Mouse (Mus musculus): ENCODE results near the gene Pmp22.

Pmp22 gene

DNA sequence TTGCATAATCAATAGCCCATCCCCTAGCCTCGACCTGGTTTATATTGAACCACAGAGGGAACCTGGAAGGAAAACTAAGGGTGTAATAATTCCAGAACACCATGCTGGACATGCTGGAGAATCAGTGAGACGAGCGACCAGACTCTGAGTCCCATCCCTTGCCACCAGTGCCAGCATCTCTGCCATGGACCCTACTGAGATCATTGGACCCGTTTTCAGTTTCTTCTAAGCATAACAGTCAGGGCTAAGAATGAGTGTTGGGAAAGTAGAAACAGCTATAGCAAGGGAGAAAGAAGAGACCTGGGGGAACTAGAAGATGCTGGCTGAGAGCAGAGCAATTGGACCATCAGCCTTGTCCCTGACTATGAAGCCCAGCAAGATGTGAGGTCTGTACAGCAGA lies 1.3 kb upstream of the Pmp22 start:
- no peak for DNase-seq (ENCODE audit: low spot score in 2 of 2)

DNA sequence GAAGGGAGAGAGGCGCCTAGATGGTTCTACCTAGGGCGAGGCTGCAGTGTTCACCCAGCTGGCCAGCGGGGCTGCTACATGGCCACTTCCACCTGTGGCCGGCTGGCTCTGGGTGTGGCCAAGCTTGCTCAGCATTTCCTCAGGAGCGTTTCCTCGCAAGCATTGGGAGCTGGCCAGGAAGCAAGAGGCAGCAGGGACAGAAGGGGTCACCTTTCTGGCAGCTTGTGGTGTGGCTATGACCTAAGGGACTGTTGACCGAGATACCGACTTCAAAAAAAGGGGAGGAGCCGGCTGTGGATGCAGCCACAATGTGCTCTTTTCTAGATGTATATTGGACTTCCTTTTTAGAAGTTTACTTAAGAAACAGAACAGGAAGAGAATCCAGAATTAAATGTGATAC lies 593 bp downstream of the Pmp22 start:
- DNase-seq (ENCODE audit: low spot score in 2 of 2): no peak

DNA sequence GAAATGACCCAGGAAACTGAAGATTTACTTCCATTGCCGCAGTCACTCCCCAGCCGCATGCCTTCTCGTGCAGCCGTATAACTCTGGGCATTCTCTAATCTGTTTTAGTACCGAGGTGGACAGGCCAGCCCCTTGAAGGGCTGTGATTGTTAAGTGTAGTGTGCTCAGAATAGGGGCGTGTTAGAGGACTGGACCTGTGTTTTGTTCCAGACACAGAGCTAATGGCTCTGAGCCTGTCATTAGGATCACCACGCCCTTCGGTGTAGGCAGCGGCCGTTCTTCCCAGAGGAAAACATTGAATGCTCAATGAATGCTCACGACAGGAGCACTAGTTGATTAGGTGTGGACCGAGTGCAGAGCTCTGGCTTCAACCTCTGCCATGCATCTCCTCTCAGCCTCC lies 1.1 kb downstream of the Pmp22 start:
- no peak for DNase-seq (ENCODE audit: low spot score in 2 of 2)

DNA sequence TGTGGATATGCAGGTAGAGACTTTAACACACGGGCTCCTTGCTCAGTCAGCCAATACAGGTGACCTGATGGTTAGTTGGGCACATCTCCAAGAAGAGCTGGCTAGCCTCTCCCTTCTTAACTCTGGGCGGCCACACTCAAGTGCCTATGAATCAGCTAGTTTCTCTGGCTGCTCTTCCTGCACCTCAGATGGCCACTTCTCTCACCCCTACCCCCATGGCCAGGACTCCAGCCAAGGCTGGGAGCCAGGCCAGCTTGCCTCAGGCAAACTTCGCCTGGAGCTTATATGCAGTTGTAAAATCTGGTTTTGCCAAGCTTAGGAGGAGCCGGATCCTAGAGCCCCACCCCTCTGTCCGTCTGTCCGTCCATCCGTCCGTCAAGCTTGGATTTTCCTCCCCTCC lies 1.7 kb downstream of the Pmp22 start:
- DNase-seq (ENCODE audit: low spot score in 2 of 2): no peak

DNA sequence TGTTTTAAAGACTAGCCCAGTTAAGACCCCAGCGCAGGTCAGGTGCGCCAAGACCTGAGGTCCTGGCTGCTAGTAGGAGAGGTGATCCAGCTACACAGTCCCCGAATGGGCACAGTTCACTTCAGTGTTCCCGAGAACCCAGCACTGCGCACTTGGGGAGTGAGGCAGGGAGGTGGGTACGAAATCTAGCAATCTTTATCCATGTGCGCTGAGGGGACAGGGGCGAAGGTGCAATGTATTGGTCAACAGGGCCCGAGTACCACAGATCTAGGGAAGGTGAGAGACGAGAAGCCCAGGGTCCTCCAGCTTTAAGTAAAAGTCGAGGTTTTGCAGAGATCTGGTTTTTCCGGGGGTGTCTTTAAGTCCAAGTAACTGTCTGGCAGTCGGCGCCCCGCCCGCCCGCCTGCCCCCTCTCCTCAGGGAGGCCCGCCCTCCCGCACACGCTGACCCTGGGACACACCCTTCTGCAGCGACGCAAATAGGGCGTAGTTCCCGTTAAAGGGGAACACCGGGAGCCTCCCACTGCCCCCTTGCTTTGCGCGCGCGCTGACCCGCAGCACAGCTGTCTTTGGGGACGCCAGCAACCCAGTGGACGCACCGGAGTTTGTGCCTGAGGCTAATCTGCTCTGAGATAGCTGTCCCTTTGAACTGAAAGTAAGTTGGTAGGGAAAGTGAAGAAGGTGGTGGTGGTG lies 2.4 kb downstream of the Pmp22 start:
- DNase-seq (ENCODE audit: low spot score in 2 of 2): no peak

DNA sequence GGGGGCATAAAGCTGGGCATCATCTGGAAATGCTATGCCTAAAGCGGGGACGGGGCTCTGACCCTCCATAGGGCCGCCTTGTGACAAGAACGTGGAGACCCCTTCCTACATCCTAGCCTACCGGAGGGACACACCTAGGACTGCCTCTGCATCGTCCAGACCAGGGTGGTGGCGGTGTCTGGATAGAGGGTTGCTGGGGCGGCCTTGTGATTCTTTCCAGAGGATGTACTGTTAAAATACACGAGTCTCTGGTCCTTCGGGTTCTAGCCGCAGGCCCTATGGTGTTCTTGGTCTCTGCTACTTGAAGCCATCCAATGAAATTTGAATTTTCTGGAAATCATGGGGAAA lies 2.9 kb downstream of the Pmp22 start:
- DNase-seq (ENCODE audit: low spot score in 2 of 2): no peak

DNA sequence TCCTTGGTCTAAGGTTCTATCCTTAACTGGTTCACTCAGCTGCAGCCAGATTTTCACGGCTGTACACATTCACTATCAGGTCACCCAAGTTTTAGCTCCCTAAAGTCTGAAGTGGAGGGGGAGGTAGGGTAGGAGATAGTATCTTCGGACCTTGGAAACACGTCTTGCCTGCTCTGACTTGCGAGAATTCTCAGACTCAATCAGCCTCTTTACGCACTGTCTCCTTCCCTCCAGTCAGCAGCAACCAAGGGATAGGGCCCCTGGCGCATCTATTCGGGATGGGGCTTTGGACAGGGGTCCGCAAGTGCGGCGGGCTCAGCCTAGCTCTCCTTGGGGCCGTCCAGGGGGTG lies 3.3 kb downstream of the Pmp22 start:
- no peak for DNase-seq (ENCODE audit: low spot score in 2 of 2)

DNA sequence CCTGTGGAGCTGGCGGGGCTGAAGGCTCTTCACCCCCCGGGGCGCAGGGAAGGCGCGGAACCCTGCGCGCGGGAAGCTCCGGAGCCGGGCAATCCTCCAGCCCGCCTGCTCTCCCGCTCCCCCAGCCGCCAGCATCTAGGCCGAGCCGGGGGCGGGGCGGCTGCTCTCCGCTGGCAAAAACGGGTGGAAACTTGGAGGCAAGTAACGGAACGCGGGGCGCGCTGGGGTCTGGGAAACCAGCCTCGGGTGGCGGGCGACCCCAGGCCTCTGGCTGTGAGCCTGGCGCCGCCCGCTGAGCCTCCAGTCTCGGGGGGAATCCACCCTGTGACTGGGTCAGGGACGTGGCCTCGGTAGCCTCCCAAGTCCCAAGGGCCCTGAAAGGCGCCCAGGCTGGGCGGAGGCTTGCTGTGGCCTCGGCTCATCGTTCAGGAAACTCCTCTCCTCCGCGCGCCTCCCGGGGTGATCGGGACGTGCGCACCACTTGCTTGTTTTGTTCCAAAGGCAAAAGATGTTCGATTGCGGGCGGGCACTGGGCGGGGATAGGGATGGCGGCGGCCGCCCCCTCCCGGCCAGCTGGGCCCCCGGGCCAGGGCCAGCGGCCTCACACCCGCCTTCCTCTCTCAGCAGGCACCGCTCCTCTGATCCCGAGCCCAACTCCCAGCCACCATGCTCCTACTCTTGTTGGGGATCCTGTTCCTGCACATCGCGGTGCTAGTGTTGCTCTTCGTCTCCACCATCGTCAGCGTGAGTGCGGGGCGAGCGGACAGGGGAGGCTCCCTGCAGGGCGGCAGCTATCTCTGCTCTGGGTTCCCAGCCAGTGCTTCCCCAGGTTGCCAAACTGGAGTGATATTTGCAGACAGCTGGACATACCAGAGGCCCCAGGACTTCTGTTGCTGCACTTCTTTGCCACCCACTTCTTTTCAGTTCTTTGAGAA lies 4.0 kb downstream of the Pmp22 start:
- peak in 1 of 2 experiments; percentile 24 for DNase-seq (ENCODE audit: low spot score in 2 of 2)

DNA sequence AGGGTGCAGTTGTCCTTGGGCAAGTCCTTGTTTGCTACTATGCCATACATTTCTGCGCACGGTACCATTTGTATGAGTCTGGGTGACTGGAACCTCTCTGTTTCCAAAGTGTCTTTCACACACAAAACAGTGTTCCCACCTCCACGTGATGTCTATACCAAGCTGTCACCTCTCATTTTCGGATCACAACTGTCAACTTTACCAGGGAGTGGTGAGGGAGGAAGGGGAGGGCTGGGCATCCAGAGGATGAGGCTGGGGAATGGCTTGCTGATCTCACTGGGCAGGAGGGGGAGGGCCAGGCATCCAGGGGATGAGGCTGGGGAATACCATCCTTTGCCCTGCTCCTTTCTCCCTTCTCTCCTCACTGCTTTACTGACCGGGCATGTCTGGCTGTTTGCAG lies 5.2 kb downstream of the Pmp22 start:
- DNase-seq (ENCODE audit: low spot score in 2 of 2): no peak

DNA sequence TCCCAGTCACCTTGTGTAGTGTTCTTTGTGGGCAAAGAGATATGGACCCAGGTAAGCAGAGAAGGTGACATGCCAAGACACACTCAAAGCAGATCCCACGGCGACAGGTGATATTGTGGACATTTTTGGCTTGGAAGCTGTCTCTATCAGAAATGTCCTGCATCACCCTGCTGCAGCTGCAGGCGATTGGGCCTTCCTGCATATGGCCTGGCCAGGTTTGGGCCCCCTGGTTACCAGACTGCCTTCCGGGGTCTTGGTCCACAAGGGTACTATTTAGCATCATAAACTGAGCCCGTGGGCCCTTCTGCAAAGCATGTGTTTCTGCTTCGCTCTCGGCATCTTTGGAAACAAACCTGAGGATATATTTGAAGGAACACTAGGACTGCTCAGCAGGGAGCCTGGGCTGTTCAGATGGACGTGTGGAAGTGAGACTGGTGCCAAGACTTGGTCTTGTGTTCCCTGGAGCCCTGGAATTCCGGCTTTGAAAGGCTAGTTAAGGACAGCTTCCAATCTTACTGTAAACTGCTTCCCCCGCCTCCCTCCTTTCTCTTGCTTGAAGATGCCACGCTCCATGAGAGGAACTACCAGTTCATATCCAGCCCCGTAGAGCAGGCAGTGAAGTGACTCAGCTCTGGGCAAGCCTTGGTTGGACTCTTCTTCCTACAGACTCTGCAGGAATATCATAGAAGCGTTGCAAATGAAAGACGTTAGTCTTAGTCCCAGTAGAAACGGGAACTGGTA lies 6.1 kb downstream of the Pmp22 start:
- DNase-seq (ENCODE audit: low spot score in 2 of 2): no peak

DNA sequence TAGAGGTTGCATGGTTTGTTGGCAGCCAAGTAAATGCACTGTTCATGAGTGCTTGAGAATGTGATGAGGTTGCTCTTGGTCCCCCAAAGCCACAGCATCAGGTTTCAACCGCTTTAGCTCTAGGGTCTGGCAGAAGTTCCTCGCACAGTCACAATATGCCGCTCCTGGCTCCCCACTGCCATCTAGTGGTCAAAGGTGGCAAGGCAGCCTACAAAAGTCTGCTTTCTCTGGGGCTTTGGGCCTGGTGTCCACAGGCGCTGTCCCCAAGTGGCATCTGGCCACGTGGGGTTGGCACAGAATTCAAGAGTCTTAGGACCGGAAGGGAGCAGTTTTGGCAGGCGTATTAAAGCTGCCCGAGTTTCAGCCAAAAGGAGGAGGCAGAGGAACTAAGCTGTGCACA lies 6.8 kb downstream of the Pmp22 start:
- DNase-seq (ENCODE audit: low spot score in 2 of 2): peak; percentile 71 to 82

DNA sequence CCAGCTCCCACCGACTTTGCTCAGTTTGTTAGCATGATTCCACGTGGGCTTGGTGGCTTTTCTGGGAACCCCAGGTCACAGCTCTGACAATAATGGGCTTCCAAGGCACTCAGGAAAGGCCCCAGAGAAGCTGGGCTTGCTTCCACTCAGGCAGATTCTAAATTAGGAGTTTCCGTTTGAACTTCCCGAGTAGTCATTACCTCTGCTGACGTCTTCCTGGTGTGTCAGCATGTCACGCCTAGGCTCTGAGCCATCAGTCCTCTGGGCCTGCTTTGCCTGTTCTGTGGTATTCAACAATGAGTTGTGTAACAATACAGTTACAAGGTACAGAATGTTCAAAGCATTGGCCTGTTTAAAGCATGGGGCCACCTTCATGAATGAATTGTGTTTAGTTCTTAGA lies 7.4 kb downstream of the Pmp22 start:
- no peak for DNase-seq (ENCODE audit: low spot score in 2 of 2)

DNA sequence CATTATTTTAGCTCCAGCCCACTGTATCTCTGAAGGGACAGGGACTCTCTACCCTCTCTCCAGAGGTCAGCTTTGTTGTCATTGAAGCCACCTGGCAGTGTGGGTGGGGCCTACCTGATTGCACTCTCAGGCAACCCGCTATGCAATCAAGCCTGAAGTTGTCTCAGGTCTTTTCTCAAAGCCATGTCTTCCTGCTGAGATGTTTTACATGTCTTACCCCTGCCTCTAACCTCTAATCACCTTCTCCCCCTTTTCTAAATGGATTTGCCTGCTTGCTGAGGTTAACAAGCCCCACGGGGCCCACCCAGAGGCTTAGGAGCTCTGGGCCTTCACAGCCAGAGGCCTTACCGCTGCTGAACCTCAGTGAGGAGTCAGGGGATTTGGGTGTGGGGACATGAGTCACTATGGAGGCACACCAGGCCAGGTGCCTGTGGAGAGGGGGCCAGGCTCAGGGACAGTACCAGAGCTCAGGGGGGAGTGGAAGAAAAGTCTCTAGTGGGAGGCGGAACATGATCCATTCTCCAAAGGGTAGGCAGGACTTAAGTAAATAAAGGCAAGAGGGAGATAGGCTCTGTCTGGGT lies 8.1 kb downstream of the Pmp22 start:
- DNase-seq (ENCODE audit: low spot score in 2 of 2): no peak

DNA sequence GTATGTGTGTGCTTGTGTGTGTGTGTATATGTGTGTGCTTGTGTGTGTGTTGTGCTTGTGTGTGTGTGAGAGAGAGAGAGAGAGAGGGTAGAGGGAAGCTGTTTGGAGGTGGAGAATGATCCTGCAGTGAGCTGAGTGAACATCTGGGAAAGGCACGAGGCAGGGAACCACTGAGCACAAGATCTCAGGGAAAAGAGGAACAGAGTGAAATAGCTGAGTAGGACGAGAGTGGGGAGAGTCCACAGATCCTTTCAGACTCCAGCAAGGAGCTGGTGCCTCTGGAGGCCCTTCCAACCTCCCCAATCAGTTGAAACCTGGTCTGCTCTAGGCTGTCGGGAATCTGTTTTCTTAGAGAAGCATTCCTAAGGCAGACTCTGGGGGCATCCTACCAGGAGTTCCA lies 10.0 kb downstream of the Pmp22 start:
- no peak for DNase-seq (ENCODE audit: low spot score in 2 of 2)

DNA sequence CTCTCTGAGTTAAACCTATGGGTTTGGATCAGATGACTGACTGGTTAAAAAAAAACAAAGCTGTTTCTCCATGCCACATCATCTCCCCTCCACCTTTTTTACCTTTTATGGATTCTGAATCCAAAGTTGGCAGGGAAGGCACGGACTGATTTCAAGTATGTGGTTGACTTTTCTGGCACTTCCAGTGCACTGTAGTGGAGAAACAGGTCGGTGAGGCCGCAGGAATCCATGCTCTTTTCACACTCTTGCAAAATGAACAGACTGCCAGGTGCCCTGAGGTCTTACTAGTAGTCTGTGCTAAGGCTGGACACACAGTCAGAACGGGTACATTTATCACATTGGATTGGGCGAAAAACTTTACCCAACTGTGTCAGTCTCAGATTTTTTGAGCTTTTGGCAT lies 13.5 kb downstream of the Pmp22 start:
- DNase-seq (ENCODE audit: low spot score in 2 of 2): no peak

DNA sequence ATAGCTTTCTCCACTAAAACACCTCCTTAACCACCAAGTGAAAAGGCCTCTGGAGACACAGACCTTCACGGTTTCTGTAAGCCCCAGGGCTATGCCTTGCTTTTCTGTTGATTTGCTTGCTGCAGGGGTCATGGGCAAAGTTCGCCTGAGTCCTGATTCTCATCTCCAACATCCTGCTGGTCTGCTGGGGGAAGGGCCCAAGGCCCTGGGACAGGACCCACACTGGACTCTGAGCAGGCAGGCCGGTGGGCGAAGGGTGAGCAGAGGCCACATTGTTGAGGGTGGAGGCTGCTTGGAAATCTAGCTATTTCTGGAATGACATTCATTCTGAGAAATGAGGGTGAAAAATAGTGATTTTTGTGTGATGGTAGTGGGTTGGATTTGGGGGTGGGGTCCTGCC lies 14.0 kb downstream of the Pmp22 start:
- no peak for DNase-seq (ENCODE audit: low spot score in 2 of 2)

DNA sequence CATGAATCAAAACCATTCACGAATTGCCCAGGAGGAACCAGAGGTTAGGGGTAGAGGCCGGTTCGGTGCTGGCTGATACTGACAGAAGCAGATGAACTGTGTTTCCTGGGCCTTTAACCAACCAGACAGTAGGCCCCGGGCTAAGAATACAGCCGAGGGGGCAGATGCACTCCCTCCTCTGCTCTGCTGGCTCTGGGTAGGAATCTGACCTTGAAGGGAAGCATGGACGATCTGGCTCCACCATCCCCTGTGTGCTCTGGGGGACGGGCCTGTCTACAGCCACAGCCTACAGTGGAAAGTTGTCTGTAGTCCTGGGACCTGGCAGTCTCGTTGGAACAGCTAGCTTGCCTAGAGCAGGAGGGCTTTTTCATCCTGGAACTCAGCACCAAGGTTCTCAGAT lies 14.7 kb downstream of the Pmp22 start:
- DNase-seq (ENCODE audit: low spot score in 2 of 2): no peak

DNA sequence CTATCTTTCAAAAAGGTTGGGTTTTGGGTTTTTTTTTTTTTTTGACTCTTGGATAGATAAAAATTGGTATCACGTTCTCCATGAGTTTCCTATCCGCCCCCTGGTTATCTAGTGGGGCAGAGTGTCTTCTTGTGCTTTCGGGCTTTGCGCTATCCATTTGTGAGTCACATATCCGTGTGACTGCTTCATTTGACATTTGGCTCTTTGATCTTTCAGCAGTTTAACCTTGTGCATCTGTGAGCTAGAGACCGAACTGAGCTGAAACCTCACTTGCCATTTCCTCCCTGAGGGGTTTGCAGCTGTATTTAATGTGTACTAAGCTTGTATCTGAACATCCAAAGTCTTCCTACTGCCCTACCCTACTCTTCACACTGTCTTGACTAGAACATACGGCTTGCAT lies 17.8 kb downstream of the Pmp22 start:
- DNase-seq (ENCODE audit: low spot score in 2 of 2): no peak

DNA sequence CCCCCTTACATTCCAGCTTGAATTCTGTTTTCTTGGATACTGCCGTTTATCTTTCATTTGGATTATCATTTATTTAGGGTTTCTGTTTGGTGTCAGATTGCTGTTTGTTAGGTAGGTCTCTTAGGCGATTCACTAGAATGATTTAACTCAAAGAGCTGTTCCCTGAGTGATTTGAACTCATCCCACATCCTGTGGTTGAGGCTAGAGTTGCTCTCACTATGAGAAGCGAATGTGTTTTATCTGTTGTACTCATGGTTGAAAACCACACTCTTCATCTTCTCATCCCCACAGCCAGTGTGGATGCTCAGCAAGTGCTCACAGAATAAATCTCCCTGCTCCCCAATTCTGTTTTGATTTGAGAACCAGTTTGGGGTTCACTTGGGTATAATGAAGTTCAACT lies 19.5 kb downstream of the Pmp22 start:
- no peak for DNase-seq (ENCODE audit: low spot score in 2 of 2)

DNA sequence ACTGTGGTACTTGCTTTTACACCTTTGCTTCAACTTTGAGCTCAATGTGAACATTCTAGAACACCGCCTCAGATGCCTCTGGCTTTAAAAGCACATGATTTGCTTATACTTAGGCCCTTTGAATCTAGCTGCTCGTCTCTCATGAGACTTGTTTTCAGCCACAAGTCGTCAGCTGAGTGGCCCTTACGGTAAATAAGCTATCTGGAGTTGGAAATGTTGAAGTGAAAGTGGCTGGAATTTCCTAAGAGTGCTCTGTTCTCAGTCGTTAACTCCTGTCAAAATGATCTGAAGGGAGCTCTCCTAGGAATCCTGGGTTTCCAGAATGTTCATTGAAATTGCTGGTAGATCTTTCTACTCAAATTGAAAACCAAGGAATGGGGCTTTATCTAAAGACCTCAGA lies 23.1 kb downstream of the Pmp22 start:
- DNase-seq (ENCODE audit: low spot score in 2 of 2): no peak

DNA sequence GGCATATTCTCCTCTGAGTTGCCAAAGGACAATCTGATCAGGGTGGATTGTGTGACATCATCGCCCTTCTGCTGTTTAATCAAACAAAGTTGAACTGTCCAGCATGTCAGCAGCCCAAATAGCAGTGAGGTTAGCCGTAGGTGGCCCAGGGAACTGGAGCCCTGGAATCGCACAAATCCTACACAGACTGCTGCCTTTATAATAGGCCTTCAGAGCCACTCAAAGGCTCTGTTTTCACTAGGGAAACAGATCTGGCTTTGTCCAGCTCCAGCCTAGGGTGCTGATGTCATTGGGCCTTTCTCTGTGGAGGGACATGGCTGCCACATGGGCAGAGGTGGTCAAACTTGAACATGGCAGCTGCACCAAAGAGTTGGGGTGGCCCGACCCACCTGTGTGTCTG lies 28.3 kb downstream of the Pmp22 start:
- DNase-seq (ENCODE audit: low spot score in 2 of 2): no peak

DNA sequence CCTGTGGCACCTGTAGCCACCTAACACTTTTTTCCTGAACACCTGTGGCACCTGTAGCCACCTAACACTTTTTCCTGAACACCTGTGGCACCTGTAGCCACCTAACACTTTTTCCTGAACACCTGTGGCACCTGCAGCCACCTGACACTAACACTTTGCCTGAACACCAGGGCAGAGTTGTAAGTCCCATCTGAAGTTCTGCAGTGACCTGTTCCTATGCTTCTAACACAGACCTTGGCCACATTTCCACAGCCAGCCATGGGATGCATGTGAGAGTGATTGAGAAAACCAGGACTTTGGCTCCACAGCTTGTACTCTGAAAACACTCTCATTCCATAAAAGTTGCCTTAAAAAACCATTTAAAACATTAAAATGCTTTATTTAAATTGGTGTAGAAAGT lies 32.1 kb downstream of the Pmp22 start:
- no peak for DNase-seq (ENCODE audit: low spot score in 2 of 2)

DNA sequence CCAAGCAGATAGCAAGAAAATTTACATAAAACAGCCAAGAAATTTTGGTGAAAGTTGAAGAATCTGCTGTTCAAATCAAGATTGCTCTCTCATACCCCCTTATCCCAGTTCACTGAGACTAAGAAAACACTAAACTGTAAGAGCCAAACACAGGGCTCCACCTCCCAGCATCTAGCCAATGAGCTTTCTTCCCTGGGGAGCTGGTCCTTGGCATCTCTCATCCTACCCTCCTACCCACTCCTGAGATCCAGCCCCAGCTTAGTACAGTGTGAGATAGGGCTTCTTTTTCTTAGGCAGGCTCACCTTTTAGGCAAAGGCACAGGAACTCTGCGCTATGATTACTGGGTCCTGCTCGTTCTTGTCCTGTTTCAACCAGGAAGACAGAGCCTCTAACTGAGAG lies 34.0 kb downstream of the Pmp22 start:
- no peak for DNase-seq (ENCODE audit: low spot score in 2 of 2)

All from spleen, postnatal 10 days (tissue).